Mouse (Mus musculus) bone marrow macrophage, adult 2 months (primary cell): ENCODE data around the gene Gtf2i.

ENCODE experiments used
- CTCF ChIP-seq: IDR thresholded peaks from 2 replicates; pipeline ENCODE4 v1.5.1; 2012; ENCODE audit warnings: low read depth, mild to moderate bottlenecking, low read length, moderate library complexity
- POLR2A ChIP-seq: IDR thresholded peaks from 2 replicates; pipeline ENCODE4 v1.6.1; 2012; ENCODE audit warnings: mild to moderate bottlenecking, low read depth, low read length, borderline replicate concordance

DNA sequence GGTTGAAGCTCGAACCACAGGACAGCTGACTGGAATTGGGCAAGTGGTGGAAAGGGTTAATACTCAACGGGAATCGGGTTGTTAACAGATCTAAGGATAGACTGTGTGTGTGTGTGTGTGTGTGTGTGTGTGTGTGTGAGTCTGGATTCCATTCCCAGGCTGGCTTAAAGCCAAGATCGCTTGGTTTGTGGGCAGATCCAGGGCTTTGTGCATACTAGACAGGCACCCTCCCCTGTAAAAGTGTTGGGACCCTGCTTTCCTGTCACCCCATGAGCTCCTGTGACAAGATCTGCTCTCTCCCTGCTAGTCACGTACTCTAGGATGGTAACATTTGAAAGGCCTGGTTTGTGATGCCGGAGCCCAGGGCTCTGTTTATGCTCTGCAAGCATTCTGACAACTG, 79.4 kb downstream of the Gtf2i start:
- TF ChIP-seq CTCF (no peak), POLR2A (no peak)
